Mouse (Mus musculus) layer of hippocampus, adult 2 months (tissue): ENCODE measurements at regions not wholly inside any gene's neighbourhood (a gene's known extent, or its start where the extent isn't known, plus 50 kb on each side); places are given as distances from the start of the nearest gene placed in this dataset.

Source experiments
- DNase-seq, 2 experiments: peaks; one replicate each; pipeline ENCODE4 v3.0.0; 2022; ENCODE audit warnings: low spot score in 2 of 2
- H3K27ac ChIP-seq: fragments of 200-600 bp; 2 replicates; pipeline ENCODE4 v1.8.1; 2022
- H3K4me3 ChIP-seq: fragments of 200-600 bp; 2 replicates; pipeline ENCODE4 v1.8.1; 2022; ENCODE audit warnings: mild to moderate bottlenecking
- CTCF ChIP-seq: fragments of 200-600 bp; conservative IDR thresholded peaks from 2 replicates; pipeline ENCODE4 v1.8.1; 2022; ENCODE audit warnings: antibody characterized with exemption, mild to moderate bottlenecking, moderate library complexity

- no peak overlapping the region for H3K4me3 ChIP-seq
- no peak for DNase-seq
- H3K27ac ChIP-seq, result no peak overlapping the region
- no peak for TF ChIP-seq CTCF
These were observed 96.0 kb downstream of the Epdr1 start for GRCm38 (mm10) chr13:19523686-19524085.

DNA sequence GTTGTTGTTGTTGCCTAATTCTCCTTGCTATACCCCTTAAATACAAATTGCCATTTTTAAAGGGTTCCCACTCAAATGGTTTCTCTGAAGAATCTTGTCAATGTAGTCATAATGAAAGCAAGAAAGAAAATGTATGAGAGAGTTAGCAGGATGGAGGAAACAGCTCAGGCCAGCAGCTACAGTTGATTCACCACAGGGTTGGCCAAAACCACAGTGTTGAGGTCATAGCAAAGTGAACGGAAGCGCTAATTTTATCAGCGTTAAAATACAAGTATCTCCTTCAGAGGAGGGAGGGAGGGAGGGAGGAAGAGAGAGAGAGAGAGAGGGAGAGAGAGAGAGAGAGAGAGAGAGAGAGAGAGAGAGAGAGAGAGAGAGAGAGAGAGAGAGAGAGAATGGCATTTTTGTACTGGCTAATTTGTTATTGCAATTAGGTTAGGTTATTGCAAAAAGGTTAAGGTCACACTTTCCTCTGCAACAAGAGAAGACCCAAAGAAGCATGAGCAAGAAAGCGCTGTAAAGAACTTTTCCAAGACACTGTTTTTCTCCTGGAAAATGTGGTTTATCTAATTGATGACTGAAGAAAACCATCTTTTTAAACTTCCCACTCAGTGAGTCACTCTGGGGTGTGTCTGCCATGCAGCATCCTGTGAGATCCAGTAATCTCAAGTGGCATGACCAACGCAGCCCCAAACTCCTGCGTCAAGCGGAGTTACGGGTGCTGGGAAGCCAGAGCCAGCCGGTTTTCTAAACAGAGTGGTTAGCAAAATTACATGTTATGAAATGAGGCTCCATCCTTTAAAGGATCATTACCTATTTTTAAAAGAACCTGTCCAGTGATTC lies 101.6 kb downstream of the Epdr1 start:
- TF ChIP-seq CTCF, result no peak
- no peak overlapping the region for H3K4me3 ChIP-seq
- no peak overlapping the region for H3K27ac ChIP-seq
- DNase-seq, result no peak

DNA sequence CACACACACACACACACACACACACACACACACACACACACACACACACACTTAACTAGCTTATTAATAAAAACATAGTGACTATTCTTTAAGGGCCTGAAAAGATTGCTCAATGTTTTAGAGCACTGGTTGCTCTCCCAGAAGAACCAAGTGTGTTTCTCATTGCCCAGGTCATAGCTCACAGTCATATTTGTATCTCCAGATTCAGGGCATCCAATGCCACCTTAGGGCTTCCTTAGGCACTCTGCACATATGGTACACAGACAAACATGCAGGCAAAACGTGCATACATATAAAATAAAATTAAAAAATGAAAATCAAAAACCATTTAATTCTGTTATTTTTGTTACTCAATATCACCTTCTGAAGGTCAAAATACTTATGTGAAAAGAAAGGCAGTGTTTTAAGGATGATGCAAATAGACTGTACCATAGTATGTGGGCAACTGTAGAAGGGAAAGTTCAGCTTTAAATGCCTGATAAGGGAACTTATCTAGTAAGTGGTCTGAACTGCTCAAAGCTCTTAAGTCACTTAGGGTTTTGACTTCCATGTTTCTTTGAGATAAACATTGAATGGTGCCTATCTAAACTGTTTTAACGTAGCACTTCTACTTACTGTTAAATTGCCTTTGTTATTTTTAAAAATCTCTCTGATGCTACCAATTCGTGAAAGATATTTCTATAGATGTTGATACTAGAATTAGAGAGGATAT lies 104.7 kb downstream of the Epdr1 start:
- no peak for TF ChIP-seq CTCF
- no peak for DNase-seq
- no peak overlapping the region for H3K4me3 ChIP-seq
- no peak overlapping the region for H3K27ac ChIP-seq

DNA sequence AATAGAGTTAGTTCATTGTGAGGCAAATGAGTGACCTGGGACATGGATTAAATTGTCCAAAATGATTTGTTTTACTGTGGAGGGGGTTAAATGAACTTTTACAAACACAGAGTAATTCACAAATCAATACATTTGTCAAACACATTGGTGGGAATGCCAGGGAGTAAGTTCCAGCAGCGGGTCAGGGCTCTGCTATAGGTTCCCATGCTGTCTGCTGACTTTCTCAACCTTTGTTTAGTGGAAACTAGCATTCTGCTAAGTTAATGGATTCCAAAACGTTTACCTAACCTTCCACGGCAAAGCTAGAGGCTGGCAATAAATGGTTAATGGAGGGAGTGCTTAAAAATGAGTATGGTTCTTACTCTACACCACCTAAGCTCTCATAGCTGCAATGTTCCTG lies 110.9 kb upstream of the Stard3nl start:
- Histone ChIP-seq H3K4me3 (no peak overlapping the region), H3K27ac (no peak overlapping the region)
- DNase-seq, result no peak
- TF ChIP-seq CTCF, result no peak

DNA sequence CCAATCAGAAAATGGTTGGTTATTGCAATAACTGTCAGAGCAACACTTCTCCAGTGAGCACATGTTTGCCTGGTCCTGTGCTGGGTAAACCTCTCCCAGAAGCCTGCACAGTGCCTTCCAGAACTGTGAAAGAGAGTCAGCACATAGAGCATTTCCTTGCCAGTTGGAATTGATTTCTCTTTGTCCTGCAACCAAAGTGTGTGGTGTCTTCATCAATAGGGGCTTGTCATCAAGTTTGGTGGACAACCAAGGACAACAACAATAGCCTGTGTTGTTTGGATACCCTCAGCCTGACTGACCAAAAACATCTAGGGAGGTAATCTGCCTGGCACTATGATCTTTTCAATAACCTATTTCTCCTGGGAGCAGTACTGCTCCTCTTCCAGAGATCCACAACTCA lies 108.6 kb upstream of the Stard3nl start:
- Histone ChIP-seq H3K27ac (no peak overlapping the region), H3K4me3 (no peak overlapping the region)
- no peak for DNase-seq
- TF ChIP-seq CTCF, result no peak

- H3K4me3 ChIP-seq, result no peak overlapping the region
- H3K27ac ChIP-seq, result no peak overlapping the region
- no peak for DNase-seq
- TF ChIP-seq CTCF, result no peak
These were observed 86.6 kb upstream of the Stard3nl start for GRCm38 (mm10) chr13:19482198-19482597.

DNA sequence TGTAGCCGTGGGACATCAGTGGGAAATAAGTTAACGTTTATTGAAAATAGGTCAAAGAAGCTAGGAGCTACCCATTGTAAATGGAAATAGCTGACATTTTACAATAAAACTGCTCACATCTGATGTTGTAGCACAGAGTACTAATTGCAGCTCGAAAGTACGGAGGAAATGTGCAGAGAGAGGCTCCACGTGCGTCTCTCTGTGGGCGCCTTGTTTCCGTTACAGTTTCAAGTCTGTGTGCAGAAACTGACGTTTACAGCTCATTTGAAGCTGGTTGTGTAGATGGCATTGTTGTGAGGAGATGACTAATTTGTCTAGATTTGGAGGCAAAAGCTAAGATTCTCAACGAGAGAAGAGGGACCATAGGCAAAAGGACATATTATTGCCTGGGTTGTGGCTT lies 78.4 kb upstream of the Stard3nl start:
- no peak for TF ChIP-seq CTCF
- Histone ChIP-seq H3K27ac (no peak overlapping the region), H3K4me3 (no peak overlapping the region)
- DNase-seq, result no peak

GRCm38 (mm10) chr13:19470729-19471128 lies 75.1 kb upstream of the Stard3nl start:
- DNase-seq, result no peak
- Histone ChIP-seq H3K4me3 (no peak overlapping the region), H3K27ac (no peak overlapping the region)
- TF ChIP-seq CTCF, result no peak

DNA sequence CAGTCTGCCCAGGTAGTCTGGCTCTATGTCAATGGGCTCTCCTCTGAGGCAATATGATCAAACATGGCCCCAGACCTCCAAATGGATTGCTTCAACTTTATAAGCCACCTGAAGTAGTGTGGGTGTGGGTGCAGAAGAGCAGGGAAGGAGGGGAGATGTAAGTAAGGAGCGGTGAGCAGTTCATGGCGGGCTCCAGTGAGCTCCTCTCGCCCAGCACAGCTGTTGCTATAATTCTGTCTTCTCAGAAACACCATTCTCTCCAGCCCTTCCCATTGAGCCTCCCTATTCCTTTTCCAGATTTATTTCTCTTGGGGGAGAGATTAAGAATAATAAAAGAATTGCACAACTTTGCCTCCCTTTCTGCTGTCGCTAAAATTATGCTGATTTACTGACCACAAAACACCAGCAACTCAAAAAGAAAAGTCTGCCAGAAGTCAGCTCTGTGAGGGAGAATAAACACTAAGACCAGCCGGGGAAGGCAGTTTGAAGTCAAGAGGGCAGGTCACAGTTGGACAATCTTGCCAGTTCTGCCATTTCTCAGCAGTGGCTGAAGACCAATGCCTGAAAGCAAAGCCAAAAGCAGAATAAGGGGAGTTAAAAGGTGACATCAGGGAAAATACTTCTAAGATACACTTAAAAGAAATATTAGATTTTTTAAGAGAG lies 71.3 kb upstream of the Stard3nl start:
- Histone ChIP-seq H3K4me3 (no peak overlapping the region), H3K27ac (no peak overlapping the region)
- DNase-seq, result no peak
- no peak for TF ChIP-seq CTCF

- Histone ChIP-seq H3K4me3 (no peak overlapping the region), H3K27ac (no peak overlapping the region)
- peak; percentile 36 for TF ChIP-seq CTCF
- DNase-seq, result no peak
These were observed 67.4 kb upstream of the Stard3nl start for GRCm38 (mm10) chr13:19462966-19463365.

DNA sequence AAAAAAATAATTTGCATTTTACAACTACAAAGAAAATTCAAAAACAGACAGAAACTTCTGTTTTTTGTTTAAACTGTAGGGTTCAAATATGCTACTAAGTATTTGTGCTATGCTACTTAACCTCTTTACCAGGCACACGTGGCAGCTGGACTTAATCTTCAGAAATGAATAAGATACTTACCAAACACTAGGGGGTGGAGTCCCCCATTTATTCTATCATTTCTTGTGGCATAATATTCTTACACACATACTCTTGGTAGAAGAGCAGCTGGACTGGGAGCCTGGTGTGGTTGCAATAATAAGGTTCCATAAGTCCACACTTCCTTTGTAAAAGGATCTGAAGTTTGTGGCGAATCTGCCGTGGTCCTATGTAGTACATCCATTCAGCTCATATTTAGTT lies 53.8 kb upstream of the Stard3nl start:
- H3K27ac ChIP-seq, result no peak overlapping the region
- TF ChIP-seq CTCF, result peak; percentile 23
- DNase-seq, result no peak
- no peak overlapping the region for H3K4me3 ChIP-seq
